Mouse (Mus musculus) heart, postnatal 0 days (tissue): ENCODE measurements around the gene Scube2. TPM values are rescaled to one million over a fixed set of nuclear protein-coding genes. Genes with fewer than 3 reads are reported as not detected.
A peak's percentile ranks its signal among the peaks of the same experiment; 100 is the strongest.

Experiments used
- ATAC-seq: fragments of 200-750 bp; cut with Nextera tagmentation; 2 replicates; pipeline ENCODE4 v1.8.0; 2017; ENCODE audit warnings: low read depth, moderate number of reproducible peaks, moderate library complexity; ENCODE audit not compliant: insufficient read depth
- DNase-seq: peaks from one replicate; pipeline ENCODE4 v3.0.0-alpha.2; 2016; ENCODE audit warnings: low spot score
- H3K27ac ChIP-seq: fragments of 300-500 bp; sonication (generic); 2 replicates; pipeline ENCODE4 v1.5.1; 2014; ENCODE audit warnings: low read depth, mild to moderate bottlenecking
- H3K27me3 ChIP-seq: fragments of 300-500 bp; sonication (generic); 2 replicates; pipeline ENCODE4 v1.6.1; 2014; ENCODE audit warnings: low read length, mixed read lengths; ENCODE audit not compliant: control insufficient read depth, insufficient read depth
- H3K36me3 ChIP-seq: fragments of 300-500 bp; sonication (generic); replicated peaks from 2 replicates; pipeline ENCODE4 v1.6.1; 2014; ENCODE audit warnings: low read length, mixed read lengths; ENCODE audit not compliant: control insufficient read depth, insufficient read depth
- H3K4me1 ChIP-seq: fragments of 300-500 bp; sonication (generic); 2 replicates; pipeline ENCODE4 v1.6.1; 2014; ENCODE audit warnings: antibody characterized with exemption; ENCODE audit not compliant: control insufficient read depth, insufficient read depth
- H3K4me2 ChIP-seq: fragments of 300-500 bp; sonication (generic); 2 replicates; pipeline ENCODE4 v1.6.1; 2014; ENCODE audit warnings: low read depth, mild to moderate bottlenecking, low read length, moderate library complexity
- H3K4me3 ChIP-seq: fragments of 300-500 bp; sonication (generic); 2 replicates; pipeline ENCODE4 v1.5.1; 2014; ENCODE audit warnings: low read depth, low read length
- H3K9ac ChIP-seq: fragments of 300-500 bp; sonication (generic); replicated peaks from 2 replicates; pipeline ENCODE4 v1.6.1; 2014; ENCODE audit warnings: low read depth, low read length, mixed read lengths
- H3K9me3 ChIP-seq: fragments of 300-500 bp; sonication (generic); replicated peaks from 2 replicates; pipeline ENCODE4 v1.6.1; 2016; ENCODE audit warnings: low read length; ENCODE audit not compliant: control insufficient read depth
- CTCF ChIP-seq: IDR thresholded peaks from 2 replicates; pipeline ENCODE4 v1.5.1; 2016; ENCODE audit warnings: antibody characterized with exemption, control low read depth, low read depth
- EP300 ChIP-seq: IDR thresholded peaks from 2 replicates; pipeline ENCODE4 v1.6.1; 2016; ENCODE audit warnings: antibody characterized with exemption, low read depth
- WGBS: fragments of 180-500 bp; shearing (Covaris S2); extraction: QIAGEN DNeasy Blood & Tissue Kit; methylation state at CpG from one replicate; pipeline ENCODE4 v1.1.7; 2014; 5-methylcytosine and 5-hydroxymethylcytosine counted together
- polyA plus RNA-seq: library from polyadenylated mRNA; unstranded; fragments of >200 nt; fragmentation: Nextera tagmentation; extraction: Ambion mirVana; gene quantifications from 2 replicates; pipeline ENCODE4 v1.2.1, GENCODE M21; 2015
- total RNA-seq: library from RNA; depleted of rRNA; stranded (reverse); fragments of >200 nt; gene quantifications from 2 replicates; pipeline ENCODE4 v1.2.3, GENCODE M21; 2014; ENCODE audit warnings: low replicate concordance

Gene Scube2
- total and polyA plus RNA-seq, 2 experiments from 2014 or later = 8.3 to 16.8 TPM

- 27% methylated on average over 3 of the region's 3 CpGs for WGBS
- TF ChIP-seq EP300 (no peak), CTCF (peak; percentile 44)
Observed at GRCm38 (mm10) chr7:109868498-109868897, 3.0 kb upstream of the Scube2 start.

GRCm38 (mm10) chr7:109866643-109867042, 1.2 kb upstream of the Scube2 start:
- DNase-seq (no peak), ATAC-seq (no peak)
- no peak overlapping the region for H3K4me2 ChIP-seq
- no peaks in the 10 kb centered on the region for H3K36me3 ChIP-seq
- peaks cover 17% of the 10 kb centered on the region; the same call in 1 of the 2 replicates for H3K27me3 ChIP-seq
- no peak overlapping the region for H3K4me3 ChIP-seq
- no peaks in the 10 kb centered on the region for H3K4me1 ChIP-seq
- no peak overlapping the region for H3K9ac ChIP-seq
- no peak overlapping the region for H3K27ac ChIP-seq
- no peaks in the 10 kb centered on the region for H3K9me3 ChIP-seq
- no peak for TF ChIP-seq EP300
- no peak for TF ChIP-seq CTCF
- 91% methylated on average over 3 of the region's 3 CpGs for WGBS

More at GRCm38 (mm10) chr7:109868498-109868897, 3.0 kb upstream of the Scube2 start:
- DNase-seq (no peak), ATAC-seq (no peak)
- H3K36me3 ChIP-seq = no peaks in the 10 kb centered on the region
- peaks cover 17% of the 10 kb centered on the region; the same call in 1 of the 2 replicates for H3K27me3 ChIP-seq
- no peak overlapping the region for H3K27ac ChIP-seq
- no peaks in the 10 kb centered on the region for H3K4me1 ChIP-seq
- no peak overlapping the region for H3K9ac ChIP-seq
- H3K4me3 ChIP-seq = no peak overlapping the region
- no peaks in the 10 kb centered on the region for H3K9me3 ChIP-seq
- H3K4me2 ChIP-seq = no peak overlapping the region

- H3K4me1 ChIP-seq = no peaks in the 10 kb centered on the region
- WGBS = 43% methylated on average over 4 of the region's 4 CpGs
Observed at GRCm38 (mm10) chr7:109863561-109863960, 1.9 kb downstream of the Scube2 start.

GRCm38 (mm10) chr7:109860162-109860561, 5.3 kb downstream of the Scube2 start:
- H3K4me2 ChIP-seq = no peak overlapping the region
- peaks cover 12% of the 10 kb centered on the region; the same call in 1 of the 2 replicates for H3K27me3 ChIP-seq
- H3K9me3 ChIP-seq = no peaks in the 10 kb centered on the region
- no peak overlapping the region for H3K4me3 ChIP-seq
- TF ChIP-seq EP300 (no peak), CTCF (no peak)
- H3K4me1 ChIP-seq = no peaks in the 10 kb centered on the region
- no peak overlapping the region for H3K27ac ChIP-seq
- ATAC-seq (no peak), DNase-seq (no peak)
- WGBS = 88% methylated on average over 7 of the region's 7 CpGs
- no peak overlapping the region for H3K9ac ChIP-seq
- no peaks in the 10 kb centered on the region for H3K36me3 ChIP-seq

More at GRCm38 (mm10) chr7:109863561-109863960, 1.9 kb downstream of the Scube2 start:
- Histone ChIP-seq H3K27ac (no peak overlapping the region), H3K36me3 (no peaks in the 10 kb centered on the region), H3K27me3 (peaks cover 17% of the 10 kb centered on the region; the same call in 1 of the 2 replicates), H3K4me3 (no peak overlapping the region), H3K4me2 (no peak overlapping the region), H3K9me3 (no peaks in the 10 kb centered on the region), H3K9ac (no peak overlapping the region)
- DNase-seq = no peak
- no peak for ATAC-seq
- TF ChIP-seq CTCF (no peak), EP300 (no peak)

DNA sequence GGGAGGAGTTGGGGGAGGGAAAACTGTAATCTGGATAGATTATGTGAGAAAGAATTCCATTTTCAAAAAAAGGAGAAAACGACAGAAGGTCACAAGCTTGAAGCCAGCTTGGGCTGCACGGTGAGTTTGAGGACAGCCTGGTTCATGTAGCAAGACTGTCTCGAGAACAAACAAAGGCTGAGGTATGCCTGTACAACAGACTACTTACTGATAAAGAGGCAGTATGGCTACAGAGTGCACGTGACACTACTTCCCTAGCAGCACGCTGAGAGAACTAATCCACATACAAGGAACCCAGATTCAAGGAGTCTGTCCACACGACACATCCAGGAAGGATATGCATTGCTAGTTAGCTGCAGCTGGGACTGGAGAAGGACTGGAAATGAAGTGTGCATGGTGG, 6.1 kb downstream of the Scube2 start:
- Histone ChIP-seq H3K36me3 (no peaks in the 10 kb centered on the region), H3K9me3 (no peaks in the 10 kb centered on the region), H3K27ac (no peak overlapping the region), H3K27me3 (peaks cover 6% of the 10 kb centered on the region; the same call in 1 of the 2 replicates), H3K4me3 (no peak overlapping the region), H3K4me2 (no peak overlapping the region), H3K9ac (no peak overlapping the region), H3K4me1 (peaks cover 6% of the 10 kb centered on the region; the same call in 1 of the 2 replicates)
- ATAC-seq (peak; percentile 60; the same call in 1 of the 2 replicates), DNase-seq (peak; percentile 28)
- 11% methylated on average over 6 of the region's 6 CpGs for WGBS
- TF ChIP-seq EP300 (no peak), CTCF (no peak)

DNA sequence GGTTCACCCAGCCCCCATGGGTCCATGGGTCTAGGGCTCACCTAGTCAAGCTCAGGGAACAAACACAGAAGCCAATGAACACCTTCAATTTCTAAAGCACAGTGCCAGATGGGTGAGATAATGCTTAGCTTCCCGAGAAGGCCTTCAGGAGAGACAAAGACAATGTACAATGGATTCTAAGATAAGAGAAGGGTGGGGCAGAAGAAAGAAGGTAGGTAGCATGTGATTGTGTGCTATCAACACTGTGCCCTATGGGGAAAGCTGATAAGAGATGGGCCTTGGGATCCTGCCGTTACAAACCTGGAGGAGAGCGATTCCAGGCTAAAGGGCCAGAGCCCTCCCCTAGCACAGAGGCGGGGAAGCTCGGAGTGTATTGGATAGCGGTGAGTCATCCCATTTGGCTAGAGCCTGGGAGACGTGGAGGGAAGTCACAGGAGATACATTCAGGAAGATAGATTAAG, 12.7 kb downstream of the Scube2 start:
- Histone ChIP-seq H3K27ac (peak overlapping the region; percentile 32; the same call in 1 of the 2 replicates), H3K27me3 (no peaks in the 10 kb centered on the region), H3K9me3 (no peaks in the 10 kb centered on the region), H3K4me1 (peaks cover 25% of the 10 kb centered on the region), H3K4me2 (no peak overlapping the region), H3K9ac (no peak overlapping the region; the same call in 1 of the 2 replicates), H3K36me3 (no peaks in the 10 kb centered on the region), H3K4me3 (no peak overlapping the region)
- WGBS = 19% methylated on average over 7 of the region's 7 CpGs
- peak; percentile 57 for DNase-seq
- ATAC-seq = peak; percentile 72
- TF ChIP-seq EP300 = no peak
- TF ChIP-seq CTCF = no peak
